Mouse (Mus musculus): ENCODE results near the gene Gm20605. TPM values are rescaled to one million over a fixed set of nuclear protein-coding genes. Genes with fewer than 3 reads are reported as not detected.
A peak's percentile ranks its signal among the peaks of the same experiment; 100 is the strongest.

Gm20605 gene
- polyA plus RNA-seq, 1 experiment: 5.4 TPM

GRCm38 (mm10) chr5:137684294-137685123 is 55.5 kb downstream of the Gm20605 start, which contains the start of gene Agfg2:
Gene Agfg2 (minus strand): TSS chr5:137684726.
- H3K27me3 ChIP-seq (ENCODE audit: control insufficient read depth, insufficient read depth, low read length, poor library complexity, severe bottlenecking): no peaks in the 10 kb centered on the region
- peak within 1 kb of the TSS; percentile 87 for H3K9ac ChIP-seq (ENCODE audit: low read depth, poor library complexity, severe bottlenecking)
- no peak within 1 kb of the TSS for H3K27ac ChIP-seq (ENCODE audit: insufficient read depth, low read length)
- H3K36me3 ChIP-seq (ENCODE audit: control insufficient read depth, insufficient read depth, low read length, poor library complexity, severe bottlenecking): no peaks in the 10 kb centered on the region
- H3K4me1 ChIP-seq (ENCODE audit: control insufficient read depth, insufficient read depth, low read length): no peaks in the 10 kb centered on the region
- TF ChIP-seq EP300 (IDR thresholded peaks at IDR 0.05; ENCODE audit: insufficient read depth, low read depth, low read length) (no peak), CTCF (IDR thresholded peaks at IDR 0.05; ENCODE audit: low read depth, low read length) (no peak), POLR2A (IDR thresholded peaks at IDR 0.05; ENCODE audit: insufficient read depth, low read length) (peak; percentile 25)
- no peaks in the 10 kb centered on the region for H3K9me3 ChIP-seq (replicated peaks; ENCODE audit: control insufficient read depth, insufficient read depth, low read length, poor library complexity, severe bottlenecking)
- peak within 1 kb of the TSS; percentile 89 for H3K4me3 ChIP-seq (ENCODE audit: low read depth, low read length)

- Histone ChIP-seq H3K9ac (ENCODE audit: low read depth, poor library complexity, severe bottlenecking) (no peak overlapping the region), H3K4me3 (ENCODE audit: low read depth, low read length) (no peak overlapping the region), H3K27ac (ENCODE audit: insufficient read depth, low read length) (no peak overlapping the region)
These were observed 56.7 kb downstream of the Gm20605 start for GRCm38 (mm10) chr5:137685653-137686052.

GRCm38 (mm10) chr5:137686127-137686790 is 57.3 kb downstream of the Gm20605 start:
- no peaks in the 10 kb centered on the region for H3K36me3 ChIP-seq (ENCODE audit: control insufficient read depth, insufficient read depth, low read length, poor library complexity, severe bottlenecking)
- no peaks in the 10 kb centered on the region for H3K27me3 ChIP-seq (ENCODE audit: control insufficient read depth, insufficient read depth, low read length, poor library complexity, severe bottlenecking)
- no peak overlapping the region for H3K9ac ChIP-seq (ENCODE audit: low read depth, poor library complexity, severe bottlenecking)
- H3K4me3 ChIP-seq (ENCODE audit: low read depth, low read length): no peak overlapping the region
- TF ChIP-seq EP300 (IDR thresholded peaks at IDR 0.05; ENCODE audit: insufficient read depth, low read depth, low read length): no peak
- TF ChIP-seq CTCF (IDR thresholded peaks at IDR 0.05; ENCODE audit: low read depth, low read length): no peak
- TF ChIP-seq POLR2A (IDR thresholded peaks at IDR 0.05; ENCODE audit: insufficient read depth, low read length): no peak
- no peak overlapping the region for H3K27ac ChIP-seq (ENCODE audit: insufficient read depth, low read length)
- H3K4me1 ChIP-seq (ENCODE audit: control insufficient read depth, insufficient read depth, low read length): no peaks in the 10 kb centered on the region
- H3K9me3 ChIP-seq (replicated peaks; ENCODE audit: control insufficient read depth, insufficient read depth, low read length, poor library complexity, severe bottlenecking): no peaks in the 10 kb centered on the region

More at GRCm38 (mm10) chr5:137685653-137686052, 56.7 kb downstream of the Gm20605 start:
- Histone ChIP-seq H3K4me1 (ENCODE audit: control insufficient read depth, insufficient read depth, low read length) (no peaks in the 10 kb centered on the region), H3K27me3 (ENCODE audit: control insufficient read depth, insufficient read depth, low read length, poor library complexity, severe bottlenecking) (no peaks in the 10 kb centered on the region), H3K36me3 (ENCODE audit: control insufficient read depth, insufficient read depth, low read length, poor library complexity, severe bottlenecking) (no peaks in the 10 kb centered on the region), H3K9me3 (replicated peaks; ENCODE audit: control insufficient read depth, insufficient read depth, low read length, poor library complexity, severe bottlenecking) (no peaks in the 10 kb centered on the region)
- TF ChIP-seq CTCF (IDR thresholded peaks at IDR 0.05; ENCODE audit: low read depth, low read length): no peak
- no peak for TF ChIP-seq POLR2A (IDR thresholded peaks at IDR 0.05; ENCODE audit: insufficient read depth, low read length)
- no peak for TF ChIP-seq EP300 (IDR thresholded peaks at IDR 0.05; ENCODE audit: insufficient read depth, low read depth, low read length)

- Histone ChIP-seq H3K27me3 (ENCODE audit: control insufficient read depth, insufficient read depth, low read length, poor library complexity, severe bottlenecking) (no peaks in the 10 kb centered on the region), H3K9me3 (replicated peaks; ENCODE audit: control insufficient read depth, insufficient read depth, low read length, poor library complexity, severe bottlenecking) (no peaks in the 10 kb centered on the region), H3K4me1 (ENCODE audit: control insufficient read depth, insufficient read depth, low read length) (no peaks in the 10 kb centered on the region), H3K36me3 (ENCODE audit: control insufficient read depth, insufficient read depth, low read length, poor library complexity, severe bottlenecking) (no peaks in the 10 kb centered on the region), H3K9ac (ENCODE audit: low read depth, poor library complexity, severe bottlenecking) (no peak overlapping the region), H3K4me3 (ENCODE audit: low read depth, low read length) (no peak overlapping the region), H3K27ac (ENCODE audit: insufficient read depth, low read length) (no peak overlapping the region)
- TF ChIP-seq EP300 (IDR thresholded peaks at IDR 0.05; ENCODE audit: insufficient read depth, low read depth, low read length): no peak
- TF ChIP-seq POLR2A (IDR thresholded peaks at IDR 0.05; ENCODE audit: insufficient read depth, low read length): no peak
- no peak for TF ChIP-seq CTCF (IDR thresholded peaks at IDR 0.05; ENCODE audit: low read depth, low read length)
These were observed 61.0 kb downstream of the Gm20605 start for GRCm38 (mm10) chr5:137689974-137690373.

GRCm38 (mm10) chr5:137690531-137690930 is 61.6 kb downstream of the Gm20605 start:
- H3K27ac ChIP-seq (ENCODE audit: insufficient read depth, low read length): no peak overlapping the region

More at GRCm38 (mm10) chr5:137690531-137690930, 61.6 kb downstream of the Gm20605 start:
- no peak for TF ChIP-seq EP300 (IDR thresholded peaks at IDR 0.05; ENCODE audit: insufficient read depth, low read depth, low read length)
- TF ChIP-seq CTCF (IDR thresholded peaks at IDR 0.05; ENCODE audit: low read depth, low read length): no peak
- no peak for TF ChIP-seq POLR2A (IDR thresholded peaks at IDR 0.05; ENCODE audit: insufficient read depth, low read length)
- H3K36me3 ChIP-seq (ENCODE audit: control insufficient read depth, insufficient read depth, low read length, poor library complexity, severe bottlenecking): no peaks in the 10 kb centered on the region
- H3K27me3 ChIP-seq (ENCODE audit: control insufficient read depth, insufficient read depth, low read length, poor library complexity, severe bottlenecking): no peaks in the 10 kb centered on the region
- H3K4me1 ChIP-seq (ENCODE audit: control insufficient read depth, insufficient read depth, low read length): no peaks in the 10 kb centered on the region
- no peaks in the 10 kb centered on the region for H3K9me3 ChIP-seq (replicated peaks; ENCODE audit: control insufficient read depth, insufficient read depth, low read length, poor library complexity, severe bottlenecking)
- H3K9ac ChIP-seq (ENCODE audit: low read depth, poor library complexity, severe bottlenecking): no peak overlapping the region
- no peak overlapping the region for H3K4me3 ChIP-seq (ENCODE audit: low read depth, low read length)

Measured in ES-Bruce4 (cell line).